Mouse (Mus musculus) adrenal gland, postnatal 10 days (tissue): ENCODE measurements around the gene Osbpl9. TPM values are rescaled to one million over a fixed set of nuclear protein-coding genes. Genes with fewer than 3 reads are reported as not detected.

ENCODE experiments used
- DNase-seq: peaks from one replicate; pipeline ENCODE4 v3.0.0; 2021; ENCODE audit warnings: mixed read lengths
- total RNA-seq, 2 experiments: library from RNA; stranded (reverse); gene quantifications; 2 replicates each; pipeline ENCODE4 v1.2.3; 2021

The Osbpl9 gene
- total RNA-seq, 2 experiments from 2014 or later, result 149 to 153 TPM

DNA sequence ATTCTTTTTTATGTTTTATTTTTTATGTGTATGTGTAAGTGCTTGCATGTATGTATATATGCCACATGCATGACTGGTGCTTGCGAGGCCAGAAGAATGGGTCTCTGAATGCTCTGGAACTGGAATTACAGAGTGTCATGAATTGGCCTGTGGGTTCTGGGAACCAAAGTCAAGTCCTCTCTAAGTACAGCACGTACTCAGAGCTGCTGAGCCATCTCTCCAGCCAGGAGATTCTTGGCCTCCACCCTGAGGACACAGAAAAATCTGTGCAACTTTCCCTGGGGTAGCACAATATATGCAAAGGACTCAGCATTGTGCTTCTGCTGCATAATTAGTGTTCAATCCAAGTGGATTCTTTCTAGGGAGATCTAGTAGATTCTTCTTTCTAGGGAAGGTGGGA, 8.2 kb upstream of the Osbpl9 start:
- DNase-seq, result no peak

DNA sequence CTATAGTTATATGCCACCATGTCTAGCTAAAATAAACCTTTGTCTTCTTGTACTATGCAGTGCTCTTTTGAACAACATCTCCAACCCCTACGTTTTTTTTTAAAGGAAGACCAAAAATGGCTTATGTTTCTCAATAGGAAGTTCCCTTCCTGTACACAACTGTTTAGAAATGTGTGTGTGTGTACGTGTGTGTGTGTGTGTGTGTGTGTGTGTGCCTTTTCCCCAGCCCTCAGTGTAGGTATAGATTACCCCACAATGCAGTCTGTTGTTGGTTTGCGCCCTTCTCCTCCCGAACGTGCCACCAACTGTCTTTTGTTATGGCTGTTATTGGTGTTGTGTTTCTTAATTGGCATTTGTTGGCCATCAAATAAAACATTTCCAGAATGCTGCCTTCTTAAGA, 5.5 kb upstream of the Osbpl9 start:
- DNase-seq, result no peak

DNA sequence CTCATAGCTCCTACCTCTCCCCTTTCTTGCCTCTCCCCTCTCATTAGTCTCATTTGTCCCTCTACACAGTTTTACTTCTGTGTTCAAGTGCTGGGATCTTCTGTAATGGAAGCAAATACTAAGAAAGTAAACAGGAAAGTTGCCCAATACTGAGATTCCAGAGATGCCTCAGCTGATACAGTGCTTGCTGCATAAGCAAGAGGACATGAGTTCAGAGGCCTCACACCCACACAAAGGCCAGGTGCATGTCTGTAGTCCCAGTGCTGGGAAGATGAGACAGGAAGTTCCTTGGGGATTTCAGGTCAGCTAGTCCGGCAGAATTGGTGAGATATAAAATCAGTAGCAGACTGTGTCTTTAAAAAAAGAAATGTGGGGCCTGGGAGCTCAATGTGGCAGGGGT, 2.3 kb upstream of the Osbpl9 start:
- DNase-seq, result no peak

DNA sequence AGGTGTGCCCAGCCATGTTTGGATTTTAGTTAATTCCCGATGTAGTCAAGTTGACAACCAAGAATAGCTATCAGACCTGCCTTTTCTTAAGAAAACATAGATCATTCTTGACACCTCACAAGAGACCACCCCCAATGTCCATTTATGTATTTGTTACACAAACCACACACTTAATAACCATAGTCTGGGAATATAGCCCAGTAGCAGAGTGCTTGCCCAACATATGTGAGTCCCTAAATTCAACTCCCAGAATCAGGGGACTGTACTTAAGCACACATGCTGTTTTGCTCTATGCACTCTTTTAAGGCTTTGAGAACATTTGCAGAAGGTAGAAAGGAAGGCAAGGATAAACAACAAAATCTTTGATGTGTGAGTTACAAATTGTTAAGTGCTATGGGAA, 1.9 kb upstream of the Osbpl9 start:
- no peak for DNase-seq

DNA sequence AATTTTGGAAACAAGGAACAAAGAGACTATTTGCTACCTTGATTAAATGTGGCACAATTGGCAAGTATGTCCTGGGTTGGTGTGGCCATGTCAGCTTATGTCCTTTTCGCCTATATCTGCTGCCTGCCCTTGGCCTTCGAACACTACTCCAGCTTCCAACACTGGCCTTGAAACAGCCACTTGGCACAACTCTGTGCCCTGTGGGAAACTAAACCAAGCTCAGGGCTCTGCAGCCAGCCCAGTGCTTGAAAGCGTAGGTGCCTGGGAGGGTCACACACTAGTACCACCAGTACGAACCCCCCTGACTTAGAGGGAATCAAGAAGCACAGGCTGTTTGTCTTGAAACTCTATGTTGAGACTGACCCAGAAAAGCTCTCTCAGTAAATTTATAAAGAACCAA, 3.0 kb downstream of the Osbpl9 start:
- peak; percentile 69 for DNase-seq

DNA sequence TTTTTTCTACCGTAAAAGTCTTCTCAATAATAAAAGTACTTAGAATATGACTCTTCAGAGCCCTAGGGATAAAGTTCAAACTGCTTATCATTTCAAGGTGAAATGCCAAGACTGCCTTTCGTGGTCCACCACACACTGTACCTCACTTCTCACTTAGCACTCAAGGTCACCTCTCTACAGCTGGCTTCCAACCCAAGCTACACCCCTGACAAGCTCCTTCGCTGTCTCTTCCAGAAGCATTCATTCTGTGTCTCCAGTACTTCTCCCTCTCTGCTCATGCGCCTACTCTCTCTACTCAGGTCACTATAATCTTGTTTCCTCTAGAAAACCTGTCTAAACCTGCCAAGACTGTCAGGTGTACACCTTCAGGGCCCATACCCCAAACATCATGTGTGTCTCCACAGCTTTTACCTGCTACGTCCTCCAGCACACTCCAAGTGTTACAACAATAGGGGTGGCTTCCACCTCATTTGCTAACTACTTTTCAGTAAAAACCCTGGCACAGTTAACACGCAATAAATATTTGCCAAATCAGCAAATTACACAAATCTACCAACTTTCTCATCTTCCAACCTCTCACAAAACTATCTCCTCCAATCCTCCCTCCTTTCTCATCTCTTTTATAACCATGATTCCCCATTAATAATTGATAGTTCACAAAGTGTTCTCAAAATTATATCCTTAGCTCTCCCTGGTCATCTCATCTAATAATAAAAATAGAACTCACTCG, 6.0 kb downstream of the Osbpl9 start:
- no peak for DNase-seq

DNA sequence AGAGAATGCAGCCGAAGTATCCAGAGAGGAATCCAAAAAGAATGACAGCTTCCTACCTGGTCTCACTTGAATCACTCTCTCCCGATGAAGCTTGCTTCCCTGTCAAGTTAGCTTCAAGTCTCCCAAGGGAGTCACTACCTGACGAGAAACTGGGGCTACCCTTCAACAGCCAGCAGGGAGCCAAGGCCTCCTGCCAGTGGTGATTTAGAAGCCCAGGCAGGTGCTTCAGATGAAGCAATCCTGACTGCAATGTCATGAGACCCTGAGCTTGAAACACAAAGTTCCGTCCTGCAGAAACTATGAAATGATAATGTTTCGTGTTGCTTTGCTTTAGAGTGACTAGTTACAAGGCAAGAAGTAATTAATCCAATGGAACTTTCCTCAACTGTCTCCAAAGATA, 8.2 kb downstream of the Osbpl9 start:
- no peak for DNase-seq

DNA sequence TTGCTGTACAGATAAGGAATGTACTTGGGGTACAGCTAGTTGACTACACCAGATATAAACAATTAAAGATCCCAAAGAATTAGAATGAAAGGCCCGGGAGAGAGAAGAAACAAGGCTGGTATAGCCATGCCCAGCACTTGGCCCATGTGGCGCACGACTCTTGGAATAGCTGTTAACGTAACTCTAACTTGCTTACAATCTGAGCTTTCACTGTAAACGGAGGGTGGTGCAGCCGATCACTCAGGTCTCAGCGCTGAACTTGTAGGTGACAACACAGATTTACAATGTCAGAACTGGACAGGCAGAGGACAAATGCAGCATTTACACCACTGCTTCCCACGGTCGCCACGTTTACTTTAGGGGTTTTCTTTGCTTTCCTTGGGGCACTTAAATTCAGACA, 10.5 kb downstream of the Osbpl9 start:
- DNase-seq, result no peak

DNA sequence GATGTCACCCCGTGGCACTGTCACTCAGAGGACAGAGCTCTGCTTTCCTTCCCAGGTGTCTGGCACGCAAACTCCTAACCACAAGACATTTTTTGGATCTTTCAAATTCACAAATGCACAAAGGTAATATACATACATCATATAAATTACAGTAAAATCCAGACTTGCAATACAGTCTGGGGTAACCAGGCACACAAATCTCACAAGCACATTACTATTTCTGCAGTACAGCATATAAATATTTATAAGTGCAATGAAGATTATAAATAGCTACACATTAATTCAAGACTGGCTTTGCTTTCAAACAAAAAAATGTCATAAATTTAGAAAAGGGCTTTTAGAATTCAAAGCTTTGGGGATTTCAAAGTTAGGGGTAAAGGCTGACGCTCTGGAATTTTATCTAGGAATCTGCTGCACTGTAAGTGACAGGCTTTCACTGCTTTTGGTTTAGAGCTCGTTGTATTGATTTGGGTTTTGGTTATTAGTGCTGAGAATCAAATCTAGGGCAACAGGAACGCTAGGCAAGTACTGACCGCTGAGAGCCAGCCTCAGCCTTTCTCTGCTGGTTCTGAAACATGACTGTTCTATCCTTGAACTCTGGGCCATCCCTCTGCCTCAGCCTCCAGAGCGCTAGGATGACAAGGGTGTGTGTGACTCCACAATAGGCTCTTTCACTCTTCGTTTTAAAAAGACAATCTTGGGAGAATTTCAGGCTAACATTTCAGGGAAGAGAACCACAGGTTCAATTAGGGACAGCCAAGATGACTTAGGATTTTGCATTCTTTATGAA, 16.3 kb downstream of the Osbpl9 start:
- DNase-seq, result no peak

DNA sequence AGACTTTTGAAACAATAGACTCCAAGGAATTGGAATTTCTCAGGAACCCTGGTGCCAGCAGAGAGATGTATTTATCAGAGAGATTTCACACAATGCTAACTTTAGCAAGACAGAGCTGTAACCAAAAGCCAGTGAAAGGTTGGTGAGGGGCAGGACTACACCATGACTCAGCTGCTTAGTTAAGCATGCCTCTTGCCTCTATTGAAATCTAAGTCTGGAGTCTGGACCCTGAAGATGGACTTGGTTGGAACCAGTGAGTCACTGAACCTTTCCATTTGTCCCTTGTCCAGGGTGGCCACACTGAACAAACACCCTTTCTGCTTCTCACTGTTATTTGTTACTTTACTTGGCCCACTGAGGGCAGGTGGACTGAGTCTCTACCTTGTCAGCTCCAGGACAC, 26.4 kb downstream of the Osbpl9 start:
- no peak for DNase-seq

DNA sequence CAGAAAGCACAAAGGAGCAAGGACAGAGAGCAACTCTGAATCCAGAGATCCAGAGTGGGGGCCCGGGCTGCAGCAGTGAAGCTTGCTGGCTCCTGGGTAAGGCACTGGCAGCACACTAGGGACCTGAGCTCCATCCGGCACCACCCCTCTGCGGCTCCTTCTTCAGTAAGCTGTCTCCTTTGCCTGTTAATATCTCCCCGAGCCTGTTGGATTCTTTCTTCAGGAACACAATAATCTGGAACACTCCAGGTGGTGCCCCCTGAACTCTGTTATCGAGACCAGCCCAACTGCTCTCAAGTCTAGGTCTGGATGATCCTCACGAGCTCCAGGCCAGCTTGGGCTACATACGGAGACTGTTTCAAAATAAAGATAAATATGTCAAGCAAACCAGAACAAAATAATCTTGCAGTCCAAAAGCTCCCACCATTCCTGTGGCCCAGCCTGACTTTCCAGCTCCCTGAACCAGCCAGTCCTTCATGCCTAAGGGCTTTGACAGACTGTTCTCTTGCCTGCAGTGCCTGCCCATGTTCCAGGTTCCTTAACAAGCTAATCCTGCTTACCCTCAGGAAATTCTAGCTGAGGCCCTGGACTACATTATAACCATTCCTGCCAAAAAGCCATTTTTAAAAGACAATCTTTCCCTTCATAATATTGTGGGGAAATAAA, 28.2 kb downstream of the Osbpl9 start:
- DNase-seq, result peak; percentile 40

DNA sequence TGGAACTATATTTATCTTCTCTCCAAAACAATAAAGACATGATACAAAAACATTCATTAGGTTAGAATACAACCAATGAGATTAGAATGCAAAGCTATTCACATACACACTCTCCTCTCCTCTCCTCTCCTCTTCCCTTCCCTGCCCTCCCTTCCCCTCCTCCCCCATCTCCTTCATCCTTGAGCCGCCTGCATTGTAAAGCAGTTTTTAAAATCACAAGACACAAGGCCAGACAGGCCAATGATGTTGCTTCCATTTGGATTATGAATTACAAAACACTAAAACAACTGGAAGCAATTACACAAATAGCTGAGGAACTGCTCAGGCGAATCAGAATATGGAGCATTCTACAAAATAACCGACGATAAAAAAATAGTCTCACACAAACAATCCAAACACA, 28.7 kb downstream of the Osbpl9 start:
- no peak for DNase-seq

DNA sequence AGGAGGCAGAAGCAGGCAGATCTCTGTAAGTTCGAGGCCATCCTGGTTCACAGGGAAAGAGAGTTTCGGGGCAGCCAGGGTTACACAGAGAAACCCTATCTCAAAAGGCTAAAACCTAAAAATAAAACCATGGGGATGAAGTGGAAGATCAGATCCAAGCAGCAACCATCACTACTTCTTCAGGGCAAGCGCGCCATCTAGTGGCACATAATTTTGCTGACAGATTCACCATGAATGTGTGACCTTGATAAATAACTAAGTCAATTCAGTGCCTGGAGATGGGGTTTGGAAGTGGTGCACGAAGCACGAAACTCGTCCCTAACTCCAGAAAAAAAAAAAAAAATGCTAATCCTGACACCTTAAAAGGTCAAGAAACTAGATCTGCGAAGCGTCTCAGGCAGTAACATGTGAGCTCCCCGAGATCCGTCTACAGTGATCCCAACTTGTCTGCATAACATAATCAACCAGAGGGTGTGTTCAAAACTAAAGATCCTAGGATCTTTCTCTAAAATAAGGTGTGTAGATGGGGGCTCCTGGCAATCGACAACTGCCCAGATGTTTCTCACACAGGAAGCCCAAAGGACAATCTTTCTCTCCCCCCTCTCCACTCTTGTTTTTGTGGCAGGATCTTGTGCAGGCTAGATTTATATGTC, 36.4 kb downstream of the Osbpl9 start:
- peak; percentile 92 for DNase-seq

DNA sequence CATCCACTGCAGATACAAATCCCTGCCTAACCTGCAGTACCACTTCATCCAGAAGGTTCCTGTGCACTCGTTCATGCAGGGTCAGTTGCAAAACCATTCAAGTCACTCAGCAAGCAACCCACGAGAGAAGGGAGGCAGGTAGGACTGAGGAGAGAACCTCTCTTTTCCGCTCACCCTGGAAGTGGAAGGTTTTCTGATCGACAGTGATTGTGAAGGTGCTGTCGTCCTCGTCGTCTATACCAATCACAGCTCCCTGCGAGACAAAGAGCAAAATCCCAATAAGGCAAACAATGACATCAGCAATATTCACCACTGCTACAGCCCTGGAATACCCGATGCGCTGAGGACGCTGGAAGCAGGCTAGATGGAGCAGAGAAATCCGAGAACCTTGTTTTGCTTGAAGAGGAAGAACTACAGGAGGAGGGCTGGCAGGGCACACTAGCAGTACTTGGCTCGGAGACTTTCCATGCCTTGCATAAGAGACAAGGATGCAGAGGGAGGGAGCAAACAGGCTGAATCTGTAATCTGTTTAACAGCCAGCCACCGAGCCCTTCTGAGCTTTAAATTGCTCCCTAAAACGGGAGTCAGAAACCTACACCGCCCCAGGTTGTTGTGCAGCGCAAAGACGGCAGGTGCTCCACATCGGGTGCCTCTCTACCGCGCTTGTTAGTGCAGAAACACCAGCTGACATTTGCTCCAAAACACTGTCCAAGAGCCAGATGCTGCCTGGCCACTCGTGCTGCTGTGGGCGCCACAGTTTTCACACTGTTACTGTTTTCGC, 45.4 kb downstream of the Osbpl9 start:
- DNase-seq, result peak; percentile 56

DNA sequence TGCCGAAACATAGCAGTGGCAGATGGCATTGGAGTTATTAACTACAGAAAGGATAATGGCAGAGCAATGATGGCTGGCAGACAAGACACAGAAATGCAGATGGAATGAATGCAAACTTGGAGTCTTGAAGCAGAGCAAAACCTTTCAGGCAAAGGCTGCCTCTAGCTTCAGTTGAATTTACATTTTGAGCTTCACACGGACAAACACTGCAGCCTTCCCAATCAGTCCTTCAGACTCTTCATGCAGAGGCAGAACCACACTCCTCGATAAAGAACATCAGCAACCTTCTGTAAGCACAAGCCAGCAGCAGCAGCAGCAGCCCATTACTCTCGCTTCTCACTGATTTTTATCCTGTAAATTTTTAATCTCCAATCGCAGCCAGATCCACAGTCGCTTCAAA, 46.0 kb downstream of the Osbpl9 start:
- DNase-seq, result no peak

DNA sequence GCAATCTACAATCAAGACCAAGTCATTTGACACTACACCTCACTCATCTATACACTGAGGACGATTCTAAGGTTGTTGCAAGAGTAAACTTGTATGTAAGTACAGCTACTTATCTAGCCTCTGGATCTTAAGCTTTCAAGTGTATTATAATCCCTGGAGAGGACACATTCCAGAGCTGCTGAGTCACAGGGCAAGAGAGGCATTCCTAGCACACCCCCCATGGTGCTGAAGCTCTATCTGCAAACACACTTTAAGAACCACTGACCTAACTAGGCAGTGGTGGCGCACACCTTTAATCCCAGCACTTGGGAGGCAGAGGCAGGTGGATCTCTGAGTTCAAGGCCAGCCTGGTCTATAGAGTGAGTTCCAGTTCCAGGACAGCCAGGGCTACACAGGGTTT, 51.9 kb downstream of the Osbpl9 start:
- no peak for DNase-seq

DNA sequence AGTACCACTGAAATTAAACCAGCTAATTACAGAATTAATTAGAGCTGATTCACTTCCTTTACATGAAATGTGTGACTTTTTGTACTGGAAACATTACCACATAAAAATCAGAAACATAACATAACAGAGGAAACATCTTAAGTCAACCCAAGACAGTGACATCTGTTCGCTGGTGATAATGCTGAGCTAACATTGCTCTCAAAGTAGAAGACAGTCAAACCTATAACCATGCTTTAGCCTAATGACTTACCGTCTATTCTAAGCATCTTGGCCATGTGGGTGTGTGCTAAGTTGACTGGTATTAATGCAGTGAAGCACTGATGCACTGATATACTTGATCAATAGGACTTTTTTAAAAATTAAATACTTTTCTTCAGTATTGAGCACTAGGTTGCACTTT, 52.7 kb downstream of the Osbpl9 start:
- DNase-seq, result no peak

DNA sequence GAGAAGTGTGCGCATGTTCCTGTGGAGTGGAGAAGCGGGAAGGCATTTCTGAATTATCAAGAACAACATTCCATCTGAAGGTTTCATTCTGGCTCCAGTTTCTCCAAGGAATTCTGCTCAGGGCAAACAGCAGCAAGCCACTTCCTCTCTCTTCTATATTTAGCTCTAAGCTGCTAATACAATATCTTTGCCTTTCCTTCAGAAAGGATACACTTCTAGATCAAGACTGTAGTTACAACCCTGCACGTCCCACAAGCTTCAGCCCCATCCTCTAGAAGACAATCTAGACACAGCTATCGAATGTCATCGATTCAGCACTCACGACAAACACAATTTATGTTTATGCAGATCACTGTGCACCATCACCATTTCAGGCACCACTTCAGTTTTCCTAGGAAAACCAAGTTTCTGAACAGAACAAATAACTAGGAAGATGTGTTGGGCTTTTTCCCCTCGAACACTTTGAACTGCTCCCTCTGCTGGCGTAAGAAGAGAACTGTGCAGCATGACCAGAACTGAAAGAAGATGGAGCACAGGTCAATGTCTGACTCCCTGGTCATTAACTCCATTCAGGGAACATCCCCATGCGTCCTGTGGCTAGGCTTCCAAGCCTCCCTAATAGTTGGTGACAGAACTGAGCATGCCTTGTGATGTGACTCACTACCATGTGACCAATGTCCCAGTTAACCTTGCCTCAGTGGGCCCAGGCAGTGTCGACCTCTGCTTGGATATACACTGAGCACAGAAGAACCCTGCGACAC, 54.6 kb downstream of the Osbpl9 start:
- DNase-seq, result peak; percentile 69

DNA sequence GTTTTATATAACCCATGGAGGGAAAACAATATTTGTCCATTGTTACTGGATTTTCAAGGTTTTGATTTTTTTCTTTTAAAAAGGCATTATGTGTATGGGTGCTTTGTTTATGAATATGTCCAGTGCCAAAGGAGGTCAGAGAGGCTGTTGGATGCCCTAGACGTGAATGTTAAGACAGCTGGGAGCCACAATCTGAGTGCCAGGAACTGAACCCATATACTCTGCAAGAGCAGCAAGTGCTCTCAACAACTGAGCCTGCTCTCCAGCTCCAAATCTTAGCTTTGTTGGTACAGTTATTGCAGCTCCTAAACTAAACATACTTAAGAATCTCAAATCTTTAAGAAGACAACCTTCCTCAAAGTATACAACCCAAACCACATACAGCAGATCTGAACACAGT, 59.0 kb downstream of the Osbpl9 start:
- no peak for DNase-seq

DNA sequence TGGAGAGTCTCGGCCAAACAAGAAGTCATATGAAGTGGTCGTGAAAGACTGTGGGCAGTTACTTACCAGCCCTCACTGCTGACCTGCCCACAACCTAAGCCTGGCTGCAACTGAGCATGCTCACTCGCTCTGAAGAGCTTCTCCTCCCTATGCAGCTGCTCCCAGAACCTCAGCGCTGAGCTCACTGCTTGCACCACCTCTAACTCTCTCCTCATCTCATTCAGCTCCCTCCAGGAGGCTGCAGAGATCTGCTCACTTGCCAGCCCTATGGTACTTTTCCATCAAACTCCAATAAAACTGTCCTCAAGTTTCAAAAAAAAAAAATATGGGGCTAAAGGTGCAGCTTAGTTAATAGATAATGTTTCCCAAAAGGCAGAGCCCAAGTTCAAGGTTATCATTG, 63.5 kb downstream of the Osbpl9 start:
- no peak for DNase-seq

DNA sequence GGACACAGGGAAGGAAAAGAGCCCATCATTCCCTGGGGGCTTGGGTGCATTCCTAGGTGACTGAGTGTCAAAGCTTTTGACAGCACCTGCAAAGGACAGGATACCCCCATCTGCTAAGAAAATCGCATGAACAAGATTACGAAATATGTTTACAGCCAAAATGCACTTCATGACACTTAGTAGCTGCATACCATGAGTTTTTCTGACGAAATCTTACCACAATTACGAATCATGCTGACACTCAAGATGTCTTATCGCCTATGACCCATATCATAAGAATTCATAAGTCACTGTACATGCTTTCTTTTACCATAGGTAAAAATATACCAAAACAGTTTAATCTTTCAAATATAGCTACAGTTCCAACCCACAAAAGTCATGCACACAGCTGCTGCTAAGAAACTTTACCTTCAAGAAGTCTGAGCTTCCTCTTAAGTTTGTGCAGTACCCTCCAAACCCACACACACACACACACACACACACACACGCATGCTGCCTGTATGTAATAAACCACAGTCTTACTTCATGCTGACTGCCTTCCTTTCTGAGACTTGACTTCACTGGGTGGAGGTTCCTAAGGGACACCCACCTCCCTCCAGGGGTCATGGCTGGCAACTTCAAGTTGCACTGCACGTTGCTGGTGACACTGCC, 65.5 kb downstream of the Osbpl9 start:
- DNase-seq, result no peak
